Mouse (Mus musculus): ENCODE measurements around the gene Insig2. TPM values are rescaled to one million over a fixed set of nuclear protein-coding genes. Genes with fewer than 3 reads are reported as not detected.

Gene Insig2
- 19.0 and 20.9 TPM in 2 replicates for polyA plus RNA-seq (2016; fragmentation: Nextera tagmentation; extraction: Ambion mirVana)

DNA sequence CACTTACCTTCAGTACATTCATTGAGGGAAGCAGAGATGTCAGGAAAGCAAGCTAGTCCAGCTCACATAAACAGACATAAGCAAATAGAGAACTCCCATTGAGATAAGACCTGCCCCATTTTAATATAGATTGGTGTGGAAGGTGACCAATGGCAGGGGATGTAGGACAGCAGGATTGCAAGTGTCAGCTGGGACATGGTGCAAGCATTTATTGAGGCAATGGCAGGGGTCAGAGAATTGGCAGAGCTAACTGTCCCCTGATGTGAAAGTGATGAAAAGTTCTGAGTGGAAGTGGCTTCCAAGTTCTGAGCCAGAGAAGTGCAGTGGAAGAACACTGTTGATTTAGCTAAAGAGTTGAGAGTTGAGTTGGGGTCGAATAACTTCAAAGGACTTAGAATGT is at the start of gene Insig2:
Gene Insig2 (minus strand): TSS at position 105 of the 400 bp plus-strand sequence.
- no peak for DNase-seq (ENCODE audit: extremely low spot score, low spot score)
- Histone ChIP-seq H3K4me3 (no peak within 1 kb of the TSS), H3K9me3 (no peaks in the 10 kb centered on the region), H3K36me3 (replicated peaks) (no peaks in the 10 kb centered on the region), H3K4me1 (peaks cover 6% of the 10 kb centered on the region), H3K27me3 (ENCODE audit: poor library complexity, severe bottlenecking) (no peaks in the 10 kb centered on the region), H3K27ac (no peak within 1 kb of the TSS)
- 77% methylated on average over 1 of the region's 1 CpGs for WGBS

DNA sequence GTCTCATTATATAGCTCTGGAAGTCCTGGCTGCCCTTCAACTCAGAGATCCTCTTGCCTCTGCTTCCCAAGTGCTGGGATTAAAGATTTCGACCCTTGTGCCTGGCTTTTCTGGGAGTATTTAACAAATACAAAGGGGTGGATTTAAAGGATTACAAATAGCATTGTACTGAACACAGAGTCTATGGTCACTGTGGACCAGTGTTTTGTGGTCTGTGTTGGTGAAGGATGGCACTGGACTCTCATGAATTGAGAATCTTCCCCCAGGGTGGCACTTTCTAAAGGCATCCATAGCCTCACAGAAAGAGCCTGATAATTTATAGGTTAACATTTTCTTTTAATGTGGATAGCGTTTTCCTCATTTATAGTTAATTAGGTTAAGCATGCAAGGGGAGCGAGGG is 49.2 kb upstream of the Insig2 start:
- Histone ChIP-seq H3K36me3 (replicated peaks) (no peaks in the 10 kb centered on the region), H3K4me1 (no peaks in the 10 kb centered on the region), H3K9me3 (no peaks in the 10 kb centered on the region), H3K27ac (no peak overlapping the region), H3K4me3 (no peak overlapping the region), H3K27me3 (ENCODE audit: poor library complexity, severe bottlenecking) (no peaks in the 10 kb centered on the region)
- no peak for DNase-seq (ENCODE audit: extremely low spot score, low spot score)
- WGBS: 66% methylated on average over 3 of the region's 3 CpGs

DNA sequence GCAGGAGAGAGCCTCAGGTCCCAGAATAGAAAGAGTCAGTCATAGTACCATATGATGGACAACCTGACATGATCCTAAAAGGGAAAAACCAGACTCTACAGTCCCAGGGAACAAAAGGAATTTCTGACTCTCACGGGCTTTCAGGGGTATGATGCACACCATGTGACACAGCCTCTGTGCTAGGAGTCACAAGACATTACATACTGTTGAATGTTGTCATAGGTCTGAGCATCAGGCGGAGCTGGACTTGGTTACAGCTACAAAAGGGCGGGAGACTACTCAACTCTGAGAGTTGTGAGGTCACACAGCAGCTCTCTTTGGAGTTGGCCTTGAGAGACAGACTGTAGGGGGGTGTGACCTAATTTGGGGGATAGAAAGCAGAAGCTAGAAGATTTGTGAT is 47.6 kb upstream of the Insig2 start:
- Histone ChIP-seq H3K4me1 (no peaks in the 10 kb centered on the region), H3K27ac (no peak overlapping the region), H3K27me3 (ENCODE audit: poor library complexity, severe bottlenecking) (no peaks in the 10 kb centered on the region), H3K9me3 (no peaks in the 10 kb centered on the region), H3K4me3 (no peak overlapping the region), H3K36me3 (replicated peaks) (no peaks in the 10 kb centered on the region)
- 86% methylated on average over 3 of the region's 3 CpGs for WGBS
- no peak for DNase-seq (ENCODE audit: extremely low spot score, low spot score)

GRCm38 (mm10) chr1:121377901-121378300 is 45.5 kb upstream of the Insig2 start:
- Histone ChIP-seq H3K4me1 (no peaks in the 10 kb centered on the region), H3K4me3 (no peak overlapping the region), H3K36me3 (replicated peaks) (no peaks in the 10 kb centered on the region), H3K9me3 (no peaks in the 10 kb centered on the region), H3K27me3 (ENCODE audit: poor library complexity, severe bottlenecking) (no peaks in the 10 kb centered on the region), H3K27ac (no peak overlapping the region)
- 90% methylated on average over 2 of the region's 2 CpGs for WGBS
- DNase-seq (ENCODE audit: extremely low spot score, low spot score): no peak

DNA sequence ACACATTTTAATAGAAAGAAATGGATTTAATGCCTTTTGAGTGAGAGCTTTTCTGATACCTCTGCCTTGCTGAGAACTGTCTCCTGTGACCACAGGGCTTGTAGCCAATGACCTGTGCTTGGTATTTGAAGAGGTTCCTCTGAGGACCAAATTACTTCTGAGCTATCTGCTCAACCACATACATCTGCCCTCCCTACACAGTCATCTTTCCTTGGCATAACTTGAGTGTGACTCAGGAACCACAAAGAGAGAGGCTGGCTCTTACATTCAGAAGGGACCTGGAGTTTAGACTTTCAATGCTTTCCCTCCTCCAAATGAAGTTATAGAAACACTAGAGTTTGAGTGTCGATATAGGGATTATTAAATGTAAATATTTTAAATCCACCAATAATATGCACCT is 45.0 kb upstream of the Insig2 start:
- H3K4me3 ChIP-seq: no peak overlapping the region
- H3K4me1 ChIP-seq: no peaks in the 10 kb centered on the region
- H3K27me3 ChIP-seq (ENCODE audit: poor library complexity, severe bottlenecking): no peaks in the 10 kb centered on the region
- H3K9me3 ChIP-seq: no peaks in the 10 kb centered on the region
- H3K27ac ChIP-seq: no peak overlapping the region
- H3K36me3 ChIP-seq (replicated peaks): no peaks in the 10 kb centered on the region
- 89% methylated on average over 1 of the region's 1 CpGs for WGBS
- DNase-seq (ENCODE audit: extremely low spot score, low spot score): no peak

DNA sequence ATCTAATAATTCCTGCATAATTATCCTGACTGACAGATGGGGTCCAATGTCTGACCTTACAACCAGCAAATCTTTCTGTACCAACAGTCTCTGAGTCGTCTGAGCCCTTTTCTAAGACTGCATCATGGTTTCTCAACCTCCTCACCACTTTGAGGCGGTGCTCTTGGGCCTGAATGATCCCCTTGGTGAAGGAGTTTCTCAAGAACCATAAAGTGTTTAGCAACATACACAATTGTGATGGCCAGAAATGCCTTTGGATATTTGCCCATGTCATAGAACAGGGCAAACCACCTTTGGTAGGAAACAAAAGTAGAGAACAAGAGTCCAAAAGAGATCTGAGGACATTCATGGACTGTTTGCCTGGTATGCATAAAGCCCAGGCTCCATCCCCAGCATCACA is 41.2 kb upstream of the Insig2 start:
- WGBS: 71% methylated on average over 2 of the region's 2 CpGs
- H3K36me3 ChIP-seq (replicated peaks): no peaks in the 10 kb centered on the region

GRCm38 (mm10) chr1:121372656-121373055 is 40.3 kb upstream of the Insig2 start:
- 93% methylated on average over 1 of the region's 1 CpGs for WGBS
- no peak for DNase-seq (ENCODE audit: extremely low spot score, low spot score)
- Histone ChIP-seq H3K36me3 (replicated peaks) (no peaks in the 10 kb centered on the region), H3K9me3 (no peaks in the 10 kb centered on the region), H3K4me1 (no peaks in the 10 kb centered on the region), H3K4me3 (no peak overlapping the region), H3K27ac (no peak overlapping the region), H3K27me3 (ENCODE audit: poor library complexity, severe bottlenecking) (no peaks in the 10 kb centered on the region)

More for the DNA sequence above, 41.2 kb upstream of the Insig2 start:
- no peak overlapping the region for H3K4me3 ChIP-seq
- H3K27me3 ChIP-seq (ENCODE audit: poor library complexity, severe bottlenecking): no peaks in the 10 kb centered on the region
- H3K27ac ChIP-seq: no peak overlapping the region
- DNase-seq (ENCODE audit: extremely low spot score, low spot score): no peak
- H3K9me3 ChIP-seq: no peaks in the 10 kb centered on the region
- no peaks in the 10 kb centered on the region for H3K4me1 ChIP-seq

DNA sequence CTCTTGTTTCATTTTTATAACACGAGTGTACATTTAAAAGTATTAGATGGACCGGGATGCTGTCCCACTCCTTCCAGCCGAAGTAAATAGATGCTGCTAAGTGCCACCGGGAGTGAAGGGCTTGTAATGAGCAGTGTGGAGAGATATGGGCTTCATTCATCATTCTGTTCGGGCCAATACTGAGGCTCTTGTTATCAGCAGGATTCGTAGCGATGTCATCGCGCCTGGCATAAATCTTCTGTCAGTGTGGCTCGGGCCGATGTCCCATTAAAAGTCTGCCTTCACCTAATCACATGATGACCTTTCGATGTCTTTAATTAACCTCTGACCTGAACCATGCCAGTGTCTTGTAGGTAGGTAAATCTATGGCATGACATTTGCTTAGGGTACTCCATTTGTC is 39.1 kb upstream of the Insig2 start:
- 87% methylated on average over 12 of the region's 12 CpGs for WGBS
- no peaks in the 10 kb centered on the region for H3K9me3 ChIP-seq
- DNase-seq (ENCODE audit: extremely low spot score, low spot score): no peak
- no peaks in the 10 kb centered on the region for H3K36me3 ChIP-seq (replicated peaks)
- peaks cover 6% of the 10 kb centered on the region; the same call in 1 of the 2 replicates for H3K4me1 ChIP-seq
- H3K4me3 ChIP-seq: no peak overlapping the region
- H3K27ac ChIP-seq: no peak overlapping the region
- no peaks in the 10 kb centered on the region for H3K27me3 ChIP-seq (ENCODE audit: poor library complexity, severe bottlenecking)

- Histone ChIP-seq H3K4me1 (peaks cover 9% of the 10 kb centered on the region; the same call in 1 of the 2 replicates), H3K9me3 (no peaks in the 10 kb centered on the region), H3K4me3 (no peak overlapping the region), H3K36me3 (replicated peaks) (no peaks in the 10 kb centered on the region), H3K27me3 (ENCODE audit: poor library complexity, severe bottlenecking) (no peaks in the 10 kb centered on the region), H3K27ac (no peak overlapping the region)
- DNase-seq (ENCODE audit: extremely low spot score, low spot score): no peak
- WGBS: 46% methylated on average over 9 of the region's 9 CpGs
These were observed 34.9 kb upstream of the Insig2 start for GRCm38 (mm10) chr1:121367257-121367656.

DNA sequence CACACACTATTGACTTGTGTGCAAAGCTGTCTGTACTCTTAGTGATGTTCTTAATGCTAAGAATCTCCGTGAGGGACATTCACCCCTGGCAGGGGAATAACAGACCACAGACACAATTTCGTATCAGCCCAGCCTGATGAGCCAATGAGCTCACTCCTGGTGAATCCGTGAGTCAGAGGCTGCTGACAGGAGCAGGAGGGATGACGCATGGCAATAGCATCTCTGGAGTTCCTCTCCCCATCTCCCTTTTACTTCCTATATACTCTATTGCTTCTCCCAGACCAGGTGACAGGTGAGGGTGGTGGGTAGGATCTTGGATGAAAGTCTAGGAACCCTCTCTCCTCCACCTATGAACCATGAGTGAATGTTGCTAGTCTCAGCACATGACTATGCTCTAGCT is 28.2 kb upstream of the Insig2 start:
- Histone ChIP-seq H3K4me1 (no peaks in the 10 kb centered on the region), H3K27me3 (ENCODE audit: poor library complexity, severe bottlenecking) (no peaks in the 10 kb centered on the region), H3K27ac (no peak overlapping the region), H3K4me3 (no peak overlapping the region), H3K36me3 (replicated peaks) (no peaks in the 10 kb centered on the region), H3K9me3 (no peaks in the 10 kb centered on the region)
- 73% methylated on average over 4 of the region's 4 CpGs for WGBS
- DNase-seq (ENCODE audit: extremely low spot score, low spot score): no peak

- Histone ChIP-seq H3K27me3 (ENCODE audit: poor library complexity, severe bottlenecking) (no peaks in the 10 kb centered on the region), H3K4me3 (no peak overlapping the region), H3K4me1 (no peaks in the 10 kb centered on the region), H3K9me3 (no peaks in the 10 kb centered on the region), H3K27ac (no peak overlapping the region), H3K36me3 (replicated peaks) (no peaks in the 10 kb centered on the region)
- DNase-seq (ENCODE audit: extremely low spot score, low spot score): no peak
- WGBS: 86% methylated on average over 12 of the region's 12 CpGs
These were observed 27.3 kb upstream of the Insig2 start for GRCm38 (mm10) chr1:121359680-121360079.

DNA sequence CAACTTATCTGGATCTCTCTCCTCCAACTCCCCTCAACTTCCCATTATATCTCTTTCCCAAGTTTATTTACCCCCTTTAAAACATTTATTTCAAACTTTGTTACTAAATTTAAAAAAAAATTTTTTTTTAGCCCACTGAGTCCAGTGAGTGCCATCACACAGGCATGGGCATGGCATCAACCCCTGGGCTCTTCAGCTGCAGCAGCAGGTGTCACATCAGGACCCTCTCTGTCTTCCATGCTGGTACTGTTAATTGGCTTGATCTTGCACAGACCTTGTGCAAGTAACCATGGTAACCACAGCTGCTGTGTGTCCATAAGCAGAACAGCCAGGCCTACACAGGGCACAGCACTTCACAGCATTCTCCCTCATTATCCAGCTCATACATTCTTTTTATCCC is 21.4 kb upstream of the Insig2 start:
- Histone ChIP-seq H3K4me3 (no peak overlapping the region), H3K27me3 (ENCODE audit: poor library complexity, severe bottlenecking) (no peaks in the 10 kb centered on the region), H3K9me3 (no peaks in the 10 kb centered on the region; the same call in 1 of the 2 replicates), H3K36me3 (replicated peaks) (no peaks in the 10 kb centered on the region), H3K4me1 (no peaks in the 10 kb centered on the region), H3K27ac (no peak overlapping the region)
- no peak for DNase-seq (ENCODE audit: extremely low spot score, low spot score)

DNA sequence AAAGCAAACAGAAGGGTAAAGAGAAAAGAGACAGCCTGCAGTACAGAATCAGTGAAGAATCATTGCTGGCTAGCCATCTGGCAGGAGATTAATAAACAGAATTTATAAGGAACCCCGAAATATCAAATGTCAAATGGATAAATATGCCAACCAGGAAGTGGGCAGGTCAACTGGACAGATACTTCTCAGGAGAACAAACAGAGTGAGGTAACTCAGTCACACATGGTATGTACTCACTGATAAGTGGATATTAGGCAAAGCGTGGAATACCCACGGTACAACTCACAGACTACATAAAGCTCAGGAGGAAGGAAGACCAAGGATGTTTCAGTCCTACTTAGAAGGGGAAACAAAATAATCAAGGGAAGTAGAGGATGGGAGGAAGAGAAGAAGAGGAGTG is 18.6 kb upstream of the Insig2 start:
- no peak for DNase-seq (ENCODE audit: extremely low spot score, low spot score)
- Histone ChIP-seq H3K4me3 (no peak overlapping the region), H3K4me1 (no peaks in the 10 kb centered on the region), H3K27ac (no peak overlapping the region), H3K27me3 (ENCODE audit: poor library complexity, severe bottlenecking) (no peaks in the 10 kb centered on the region), H3K9me3 (no peaks in the 10 kb centered on the region; the same call in 1 of the 2 replicates), H3K36me3 (replicated peaks) (no peaks in the 10 kb centered on the region)
- 91% methylated on average over 3 of the region's 3 CpGs for WGBS

DNA sequence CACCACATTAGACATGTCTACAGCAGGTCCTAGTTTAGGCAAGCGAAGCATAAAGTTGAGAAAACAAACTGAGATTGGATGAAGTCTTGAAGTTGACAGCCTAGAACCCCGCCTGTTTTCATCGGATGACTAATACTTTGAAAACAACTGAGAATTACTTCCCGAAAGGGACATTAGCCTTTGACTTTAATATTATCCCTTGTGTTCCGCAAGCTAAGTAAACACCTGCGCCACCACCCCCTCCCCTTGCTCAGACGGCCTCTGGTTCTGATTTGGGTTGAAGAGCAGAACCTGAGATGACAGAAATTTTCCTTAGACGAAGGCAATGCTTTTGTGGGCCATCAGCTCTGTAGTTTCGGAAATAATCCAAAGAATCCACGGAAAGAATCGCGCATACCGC is 18.2 kb upstream of the Insig2 start:
- DNase-seq (ENCODE audit: extremely low spot score, low spot score): no peak
- Histone ChIP-seq H3K4me3 (no peak overlapping the region), H3K4me1 (no peaks in the 10 kb centered on the region), H3K9me3 (no peaks in the 10 kb centered on the region; the same call in 1 of the 2 replicates), H3K27ac (no peak overlapping the region), H3K36me3 (replicated peaks) (no peaks in the 10 kb centered on the region), H3K27me3 (ENCODE audit: poor library complexity, severe bottlenecking) (no peaks in the 10 kb centered on the region)
- 88% methylated on average over 13 of the region's 13 CpGs for WGBS

Measured in forebrain, embryonic 10.5 days (tissue).